Mouse (Mus musculus): ENCODE data around the gene Syngap1. TPM values are rescaled to one million over a fixed set of nuclear protein-coding genes. Genes with fewer than 3 reads are reported as not detected.
A peak's percentile ranks its signal among the peaks of the same experiment; 100 is the strongest.

Syngap1 gene
- polyA plus RNA-seq, 1 experiment from 2014 or later = 2.2 TPM

GRCm38 (mm10) chr17:26948316-26949050 lies 7.4 kb downstream of the Syngap1 start:
- Histone ChIP-seq H3K9ac (peak overlapping the region; percentile 54), H3K9me3 (replicated peaks) (no peaks in the 10 kb centered on the region), H3K27ac (replicated peaks) (peak overlapping the region; percentile 75), H3K4me2 (replicated peaks) (peak overlapping the region; percentile 95), H3K4me3 (replicated peaks) (peak overlapping the region; percentile 68), H3K27me3 (no peaks in the 10 kb centered on the region), H3K4me1 (peaks cover 78% of the 10 kb centered on the region), H3K36me3 (no peaks in the 10 kb centered on the region)
- ATAC-seq (ENCODE audit: insufficient number of reproducible peaks, low FRiP score, low TSS enrichment, low read depth) = 0 out of 2 replicates have a peak, but pooled peaks have one; percentile 6
- WGBS = 0% methylated on average over 32 of the region's 87 CpGs

DNA sequence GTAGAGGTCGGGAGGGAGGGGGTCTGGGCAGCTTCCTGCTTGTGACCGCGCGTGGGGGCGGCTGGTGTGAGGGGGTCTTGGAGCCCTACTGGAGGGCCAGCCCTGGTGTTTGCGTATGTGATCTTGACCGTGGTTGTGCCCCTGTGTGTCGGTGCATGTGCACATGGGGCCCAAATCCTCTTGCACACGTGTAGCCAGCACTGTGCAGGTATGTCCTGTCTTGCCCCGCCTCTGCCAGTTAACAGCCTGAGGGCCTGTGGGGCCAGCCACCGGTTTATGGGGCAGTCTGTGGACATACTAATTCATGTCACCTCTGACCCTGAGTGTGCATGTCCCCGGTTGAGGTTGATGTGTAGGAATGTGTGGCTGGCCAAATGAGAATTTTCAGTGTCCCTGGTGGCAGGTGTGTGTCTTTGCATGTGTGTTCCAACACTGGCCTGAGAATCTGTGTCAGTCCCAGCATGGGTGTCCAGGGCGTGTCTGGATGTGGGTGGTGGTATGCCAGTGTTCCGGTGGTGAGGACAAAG lies 8.1 kb downstream of the Syngap1 start:
- Histone ChIP-seq H3K27me3 (no peaks in the 10 kb centered on the region), H3K9me3 (replicated peaks) (no peaks in the 10 kb centered on the region), H3K4me1 (peaks cover 84% of the 10 kb centered on the region), H3K4me2 (replicated peaks) (peak overlapping the region; percentile 95), H3K4me3 (replicated peaks) (peak overlapping the region; percentile 68), H3K27ac (replicated peaks) (peak overlapping the region; percentile 75), H3K9ac (peak overlapping the region; percentile 54), H3K36me3 (no peaks in the 10 kb centered on the region)
- 9% methylated on average over 9 of the region's 14 CpGs for WGBS
- no peak for ATAC-seq (ENCODE audit: insufficient number of reproducible peaks, low FRiP score, low TSS enrichment, low read depth)

- 0 out of 2 replicates have a peak overlapping the region, but pooled peaks have one; percentile 5 for H3K27ac ChIP-seq (replicated peaks)
- H3K4me2 ChIP-seq (replicated peaks) = peak overlapping the region; percentile 95; the same call in 1 of the 2 replicates
- no peak for ATAC-seq (ENCODE audit: insufficient number of reproducible peaks, low FRiP score, low TSS enrichment, low read depth)
- H3K9ac ChIP-seq = no peak overlapping the region
- WGBS = 47% methylated on average over 5 of the region's 5 CpGs
- no peak overlapping the region for H3K4me3 ChIP-seq (replicated peaks)
- no peaks in the 10 kb centered on the region for H3K9me3 ChIP-seq (replicated peaks)
- H3K4me1 ChIP-seq = peaks cover 84% of the 10 kb centered on the region
- H3K27me3 ChIP-seq = no peaks in the 10 kb centered on the region
- peaks cover 2% of the 10 kb centered on the region; the same call in 1 of the 2 replicates for H3K36me3 ChIP-seq
Observed at GRCm38 (mm10) chr17:26949866-26950265, 8.8 kb downstream of the Syngap1 start.

DNA sequence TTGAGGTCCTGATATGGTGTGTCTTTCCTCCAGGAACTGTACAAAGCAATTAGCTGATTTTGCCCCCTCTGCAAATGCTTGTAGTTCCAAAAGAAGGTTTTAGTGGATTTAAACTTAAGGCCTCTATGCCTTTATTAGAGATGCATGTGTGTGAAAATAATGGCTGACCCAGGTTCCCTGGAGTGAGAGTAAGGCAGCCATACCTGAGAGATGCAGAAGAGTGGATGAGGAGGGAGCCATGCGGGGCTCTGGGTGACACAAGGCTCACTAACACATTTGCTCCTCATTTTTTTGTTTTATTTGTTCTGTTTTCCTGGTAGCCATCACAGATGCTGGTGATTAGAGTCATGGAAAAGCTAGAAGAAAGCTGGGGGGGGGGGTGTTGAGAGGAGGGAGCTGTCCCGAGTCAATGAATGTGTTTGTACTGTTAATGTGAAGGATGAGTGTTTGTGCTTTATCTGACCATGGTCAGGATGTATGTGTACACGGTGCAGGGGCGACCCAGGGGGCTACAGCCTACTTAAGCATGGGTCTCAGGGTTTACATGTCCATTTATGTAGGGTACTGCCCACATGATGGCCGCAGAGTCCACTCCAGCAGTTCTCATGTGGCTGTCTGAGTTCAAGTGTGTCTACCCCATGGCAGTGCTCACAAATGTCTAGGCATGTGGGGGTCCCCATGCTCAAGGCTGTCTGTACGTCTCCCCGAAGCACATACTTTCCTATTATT lies 9.7 kb downstream of the Syngap1 start:
- 0 out of 2 replicates have a peak overlapping the region, but pooled peaks have one; percentile 21 for H3K9ac ChIP-seq

DNA sequence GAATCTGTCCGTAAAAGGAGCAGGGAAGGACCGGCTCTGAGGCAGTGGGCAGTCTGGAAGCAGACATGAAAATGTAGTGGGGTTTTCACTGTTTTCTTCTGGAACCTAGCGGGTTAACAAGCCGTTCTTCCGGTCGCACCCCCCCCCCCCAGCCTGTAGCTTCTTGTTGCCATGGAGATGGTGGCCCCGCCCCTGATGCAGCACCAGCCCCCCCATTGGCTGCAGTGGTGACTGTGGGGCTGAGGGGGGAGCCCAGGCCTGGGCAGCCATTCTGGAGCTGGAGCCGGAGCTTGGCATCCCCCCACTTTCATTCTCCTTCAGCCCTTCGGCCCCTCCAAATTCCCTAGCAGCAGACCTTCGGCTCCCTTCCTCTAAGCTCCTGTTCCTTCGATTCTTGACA lies 10.4 kb downstream of the Syngap1 start:
- no peaks in the 10 kb centered on the region for H3K9me3 ChIP-seq (replicated peaks)
- no peaks in the 10 kb centered on the region for H3K27me3 ChIP-seq
- WGBS = under 1% methylated on average over 11 of the region's 11 CpGs
- peak overlapping the region; percentile 21 for H3K9ac ChIP-seq
- H3K4me1 ChIP-seq = peaks cover 68% of the 10 kb centered on the region
- peak overlapping the region; percentile 39 for H3K4me3 ChIP-seq (replicated peaks)
- peaks cover 14% of the 10 kb centered on the region for H3K36me3 ChIP-seq
- no peak overlapping the region; the same call in 1 of the 2 replicates for H3K27ac ChIP-seq (replicated peaks)
- ATAC-seq (ENCODE audit: insufficient number of reproducible peaks, low FRiP score, low TSS enrichment, low read depth) = peak; percentile 58; the same call in 1 of the 2 replicates
- H3K4me2 ChIP-seq (replicated peaks) = peak overlapping the region; percentile 59

More for the DNA sequence above, 9.7 kb downstream of the Syngap1 start:
- Histone ChIP-seq H3K27me3 (no peaks in the 10 kb centered on the region), H3K4me3 (replicated peaks) (peak overlapping the region; percentile 39), H3K4me1 (peaks cover 75% of the 10 kb centered on the region), H3K36me3 (peaks cover 11% of the 10 kb centered on the region), H3K9me3 (replicated peaks) (no peaks in the 10 kb centered on the region), H3K4me2 (replicated peaks) (peak overlapping the region; percentile 59), H3K27ac (replicated peaks) (peak overlapping the region; percentile 5; the same call in 1 of the 2 replicates)
- WGBS = 21% methylated on average over 7 of the region's 7 CpGs
- no peak for ATAC-seq (ENCODE audit: insufficient number of reproducible peaks, low FRiP score, low TSS enrichment, low read depth)

- no peak for ATAC-seq (ENCODE audit: insufficient number of reproducible peaks, low FRiP score, low TSS enrichment, low read depth)
- Histone ChIP-seq H3K4me2 (replicated peaks) (peak overlapping the region; percentile 59), H3K4me3 (replicated peaks) (peak overlapping the region; percentile 39), H3K4me1 (peaks cover 60% of the 10 kb centered on the region), H3K27me3 (no peaks in the 10 kb centered on the region), H3K36me3 (peaks cover 21% of the 10 kb centered on the region), H3K27ac (replicated peaks) (no peak overlapping the region), H3K9me3 (replicated peaks) (no peaks in the 10 kb centered on the region), H3K9ac (peak overlapping the region; percentile 21)
- WGBS = 8% methylated on average over 23 of the region's 23 CpGs
Observed at GRCm38 (mm10) chr17:26951952-26952877, 11.2 kb downstream of the Syngap1 start.

GRCm38 (mm10) chr17:26953201-26953600 lies 12.1 kb downstream of the Syngap1 start:
- Histone ChIP-seq H3K27ac (replicated peaks) (no peak overlapping the region), H3K4me3 (replicated peaks) (no peak overlapping the region), H3K36me3 (peaks cover 31% of the 10 kb centered on the region), H3K9me3 (replicated peaks) (no peaks in the 10 kb centered on the region), H3K9ac (no peak overlapping the region), H3K27me3 (no peaks in the 10 kb centered on the region), H3K4me1 (peaks cover 53% of the 10 kb centered on the region), H3K4me2 (replicated peaks) (peak overlapping the region; percentile 59; the same call in 1 of the 2 replicates)
- 31% methylated on average over 6 of the region's 6 CpGs for WGBS
- ATAC-seq (ENCODE audit: insufficient number of reproducible peaks, low FRiP score, low TSS enrichment, low read depth) = no peak

GRCm38 (mm10) chr17:26953726-26954125 lies 12.7 kb downstream of the Syngap1 start:
- Histone ChIP-seq H3K9ac (no peak overlapping the region), H3K27me3 (no peaks in the 10 kb centered on the region), H3K27ac (replicated peaks) (0 out of 2 replicates have a peak overlapping the region, but pooled peaks have one; percentile 28), H3K4me1 (peaks cover 51% of the 10 kb centered on the region), H3K4me3 (replicated peaks) (no peak overlapping the region), H3K36me3 (peaks cover 36% of the 10 kb centered on the region), H3K9me3 (replicated peaks) (no peaks in the 10 kb centered on the region), H3K4me2 (replicated peaks) (peak overlapping the region; percentile 9)
- no peak for ATAC-seq (ENCODE audit: insufficient number of reproducible peaks, low FRiP score, low TSS enrichment, low read depth)
- WGBS = 22% methylated on average over 16 of the region's 16 CpGs

GRCm38 (mm10) chr17:26956309-26956708 lies 15.3 kb downstream of the Syngap1 start:
- Histone ChIP-seq H3K4me3 (replicated peaks) (no peak overlapping the region), H3K36me3 (peaks cover 60% of the 10 kb centered on the region)

DNA sequence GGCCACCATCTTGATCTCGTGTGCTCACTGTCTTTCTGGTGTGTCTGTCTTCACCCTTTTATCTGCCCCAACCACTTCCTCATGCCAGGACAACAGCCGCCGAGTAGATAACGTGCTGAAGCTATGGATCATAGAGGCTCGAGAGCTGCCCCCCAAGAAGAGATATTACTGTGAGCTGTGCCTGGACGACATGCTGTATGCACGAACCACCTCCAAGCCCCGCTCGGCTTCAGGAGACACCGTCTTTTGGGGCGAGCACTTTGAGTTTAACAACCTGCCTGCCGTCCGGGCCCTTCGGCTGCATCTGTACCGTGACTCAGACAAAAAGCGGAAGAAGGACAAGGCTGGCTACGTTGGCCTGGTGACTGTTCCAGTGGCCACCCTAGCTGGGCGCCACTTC lies 15.8 kb downstream of the Syngap1 start:
- Histone ChIP-seq H3K4me1 (peaks cover 21% of the 10 kb centered on the region), H3K9me3 (replicated peaks) (no peaks in the 10 kb centered on the region), H3K4me3 (replicated peaks) (no peak overlapping the region), H3K4me2 (replicated peaks) (no peak overlapping the region), H3K36me3 (peaks cover 66% of the 10 kb centered on the region), H3K27me3 (no peaks in the 10 kb centered on the region), H3K27ac (replicated peaks) (no peak overlapping the region), H3K9ac (no peak overlapping the region)
- 90% methylated on average over 18 of the region's 18 CpGs for WGBS
- no peak for ATAC-seq (ENCODE audit: insufficient number of reproducible peaks, low FRiP score, low TSS enrichment, low read depth)

More at GRCm38 (mm10) chr17:26956309-26956708, 15.3 kb downstream of the Syngap1 start:
- Histone ChIP-seq H3K27me3 (no peaks in the 10 kb centered on the region), H3K4me1 (peaks cover 27% of the 10 kb centered on the region), H3K9ac (no peak overlapping the region), H3K27ac (replicated peaks) (no peak overlapping the region), H3K4me2 (replicated peaks) (no peak overlapping the region), H3K9me3 (replicated peaks) (no peaks in the 10 kb centered on the region)
- 73% methylated on average over 5 of the region's 5 CpGs for WGBS
- ATAC-seq (ENCODE audit: insufficient number of reproducible peaks, low FRiP score, low TSS enrichment, low read depth) = no peak

All from embryonic facial prominence, embryonic 15.5 days (tissue).